Mouse (Mus musculus): Measurements from ENCODE around the gene Trappc5.

The Trappc5 gene

DNA sequence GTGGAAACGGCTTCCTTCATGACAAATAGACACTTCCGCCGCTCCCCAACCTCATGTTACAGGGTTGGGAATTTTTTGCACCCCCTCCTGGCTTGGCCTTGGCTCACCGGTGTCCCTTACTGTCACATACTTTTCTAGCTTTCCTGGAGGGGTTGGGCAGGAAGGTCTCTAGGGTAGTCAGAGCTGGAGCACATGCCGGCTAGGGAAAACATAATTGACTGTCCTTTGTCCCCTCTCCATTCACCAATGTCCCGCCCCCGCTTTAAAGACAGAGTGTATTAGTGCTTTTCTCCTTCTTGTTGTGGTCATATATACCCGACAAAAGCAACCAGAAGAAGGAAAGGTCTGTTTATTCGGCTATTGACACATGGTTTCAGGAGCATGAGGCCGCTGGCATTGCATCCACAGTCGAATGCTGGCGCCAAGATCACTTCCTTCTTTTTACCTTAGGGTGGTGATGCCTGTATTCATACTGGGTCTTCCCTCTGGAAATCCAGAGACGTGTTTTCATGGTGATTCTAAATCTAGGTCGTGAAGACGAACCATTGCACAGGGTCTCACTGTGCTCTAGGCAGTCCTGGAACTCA, 987 bp downstream of the Trappc5 start:
- no peak for ATAC-seq (ENCODE audit: low TSS enrichment)

DNA sequence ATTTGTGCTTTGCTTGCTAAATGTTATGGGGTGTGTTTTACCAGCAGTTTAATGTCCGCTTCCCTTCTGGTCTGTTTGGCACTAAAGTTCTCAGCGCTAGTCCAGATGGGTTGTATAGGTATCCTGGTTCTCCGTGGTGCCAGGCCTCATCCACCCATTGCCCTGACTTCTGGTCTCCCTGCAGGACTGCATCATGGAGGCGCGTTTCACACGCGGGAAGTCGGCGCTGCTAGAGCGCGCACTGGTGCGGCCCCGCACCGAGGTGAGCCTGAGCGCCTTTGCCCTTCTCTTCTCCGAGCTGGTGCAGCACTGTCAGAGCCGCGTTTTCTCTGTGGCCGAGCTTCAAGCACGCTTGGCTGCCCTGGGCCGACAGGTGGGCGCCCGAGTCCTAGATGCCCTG, 2.7 kb downstream of the Trappc5 start:
- ATAC-seq (ENCODE audit: low TSS enrichment), result no peak

DNA sequence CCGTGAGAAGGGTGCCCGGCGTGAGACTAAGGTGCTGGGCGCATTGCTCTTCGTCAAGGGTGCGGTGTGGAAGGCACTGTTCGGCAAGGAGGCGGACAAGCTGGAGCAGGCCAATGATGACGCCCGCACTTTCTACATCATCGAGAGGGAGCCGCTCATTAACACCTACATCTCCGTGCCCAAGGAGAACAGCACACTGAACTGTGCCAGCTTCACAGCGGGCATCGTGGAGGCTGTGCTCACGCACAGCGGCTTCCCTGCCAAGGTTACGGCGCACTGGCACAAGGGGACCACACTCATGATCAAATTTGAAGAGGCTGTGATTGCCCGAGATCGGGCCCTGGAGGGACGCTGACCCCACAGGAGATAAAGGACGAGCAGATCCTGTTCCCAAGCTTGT, 3.1 kb downstream of the Trappc5 start:
- no peak for ATAC-seq (ENCODE audit: low TSS enrichment)

DNA sequence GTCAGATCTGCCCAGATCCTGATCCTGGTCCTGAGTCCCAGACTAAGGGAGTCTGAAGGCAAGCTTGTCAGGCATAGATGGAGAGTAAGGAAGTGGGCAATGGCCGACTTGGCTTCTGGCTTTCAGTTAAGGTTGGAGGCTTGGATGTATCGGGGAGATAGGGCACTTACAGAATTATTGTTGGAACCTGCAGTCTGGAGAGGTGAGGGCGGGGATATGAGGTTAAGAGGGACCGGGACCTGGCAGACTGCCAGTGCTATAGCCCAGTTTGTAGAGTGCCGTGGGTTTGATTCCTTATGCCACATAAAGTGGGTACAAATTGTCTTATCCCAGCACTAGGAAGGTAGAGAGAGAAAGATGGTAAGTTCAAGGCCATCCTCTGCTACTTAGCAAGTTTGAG, 3.6 kb downstream of the Trappc5 start:
- no peak for ATAC-seq (ENCODE audit: low TSS enrichment)

DNA sequence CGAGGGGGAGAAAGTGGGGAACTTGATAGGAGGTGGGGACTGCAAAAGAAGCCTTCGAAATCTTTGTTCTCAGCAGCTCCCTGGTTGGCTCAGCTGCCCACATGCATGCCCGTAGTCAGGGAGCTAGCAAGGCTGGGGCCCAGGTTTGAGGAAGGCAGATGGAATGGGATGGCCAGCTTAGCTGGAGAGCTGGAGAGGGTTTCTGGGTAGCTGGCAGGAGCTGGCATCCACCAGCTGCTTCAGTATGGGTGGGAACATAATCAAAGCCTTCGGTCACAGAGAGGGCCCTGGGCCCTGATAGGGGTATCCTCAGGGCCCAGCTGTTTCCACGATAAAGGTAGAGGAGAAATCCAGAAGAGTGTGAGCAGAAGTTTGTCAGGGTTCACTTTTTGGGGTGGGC, 6.3 kb downstream of the Trappc5 start:
- ATAC-seq (ENCODE audit: low TSS enrichment), result no peak

DNA sequence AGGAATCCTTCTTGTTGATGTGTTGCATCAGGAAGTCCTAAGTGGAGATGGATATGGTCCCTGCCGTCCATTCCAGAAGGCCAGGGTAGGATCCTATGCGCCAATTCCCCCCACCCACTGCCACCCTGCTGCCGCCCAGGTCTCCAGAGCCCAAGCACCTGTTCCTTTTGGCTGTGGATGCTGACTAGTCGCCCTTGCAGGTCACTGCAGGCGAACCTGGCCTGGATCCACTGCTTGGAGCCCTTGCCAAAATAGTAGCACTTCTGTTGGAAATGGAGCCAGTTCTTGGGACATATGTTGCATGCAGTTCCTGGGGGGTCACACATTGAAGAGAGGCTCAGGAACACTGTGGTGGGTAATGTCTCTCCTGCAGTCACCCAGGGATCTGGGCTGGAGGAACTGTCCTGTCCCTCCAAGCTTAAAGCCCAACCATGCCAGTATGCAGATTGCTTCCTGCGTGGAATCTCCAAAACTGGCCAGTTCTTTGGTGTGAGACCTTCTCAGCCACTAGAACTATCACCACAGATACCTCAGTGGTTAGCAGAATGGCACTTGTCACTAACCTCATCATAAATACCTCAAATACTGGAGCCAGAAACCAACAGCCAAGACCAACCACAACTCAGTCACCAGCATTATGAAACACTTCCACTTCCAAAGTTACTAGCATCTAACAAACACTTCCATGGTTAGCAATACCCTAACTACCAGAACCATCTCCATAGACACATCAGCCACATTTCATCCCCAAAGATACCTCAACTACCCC, 7.5 kb downstream of the Trappc5 start:
- ATAC-seq (ENCODE audit: low TSS enrichment), result no peak

DNA sequence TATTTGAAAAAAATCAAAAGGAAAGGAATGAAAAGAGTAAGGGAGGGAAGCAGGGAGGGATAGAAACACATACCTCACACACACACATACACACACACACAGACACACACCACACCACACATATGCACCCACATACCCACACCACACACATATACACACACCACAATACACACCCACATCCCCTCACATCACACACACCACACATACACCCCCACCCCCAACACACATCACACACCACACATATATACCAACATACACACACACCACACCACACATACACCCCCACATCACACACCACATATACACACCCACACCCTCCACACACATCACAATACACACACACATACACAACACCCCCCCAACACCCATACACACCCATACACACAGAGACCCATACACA, 8.4 kb downstream of the Trappc5 start:
- no peak for ATAC-seq (ENCODE audit: low TSS enrichment)

DNA sequence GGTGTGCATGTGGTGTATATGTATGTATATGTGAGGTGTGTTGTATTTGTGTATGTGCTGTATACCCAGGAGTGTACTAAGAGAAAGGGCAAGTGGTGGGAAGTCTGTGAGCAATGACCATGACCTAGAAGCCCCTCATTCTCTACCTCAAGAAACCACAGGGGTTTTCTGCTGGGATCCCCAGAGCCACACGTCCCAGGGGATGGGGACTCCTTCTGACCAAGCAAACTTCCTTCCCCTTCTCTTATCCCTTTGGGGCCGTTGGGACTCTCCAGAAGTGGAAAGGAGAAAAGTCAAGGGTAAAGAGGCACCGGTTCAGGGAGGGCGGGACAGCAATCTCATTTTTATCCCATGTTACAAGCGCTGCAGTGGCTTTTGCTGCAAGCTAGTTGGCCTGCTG, 9.3 kb downstream of the Trappc5 start:
- no peak for ATAC-seq (ENCODE audit: low TSS enrichment)

DNA sequence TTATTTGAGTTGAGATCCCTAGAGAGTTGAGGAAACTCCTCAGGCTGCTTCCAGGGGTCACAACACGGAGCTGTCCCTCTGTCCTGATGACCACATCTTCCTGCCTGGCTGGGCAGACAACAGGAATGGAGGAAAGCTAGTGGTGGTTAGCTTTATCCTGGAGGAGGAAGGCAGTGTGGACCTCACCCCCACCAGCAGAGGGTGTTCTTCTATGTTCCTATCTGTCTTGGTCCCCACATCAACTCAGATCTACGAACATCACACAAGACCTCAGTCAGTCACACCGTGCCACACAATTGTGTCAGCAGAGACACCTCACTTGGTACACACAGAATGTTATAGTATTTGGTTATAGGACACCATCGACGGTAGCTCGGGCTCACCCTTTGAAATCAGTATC, 11.4 kb downstream of the Trappc5 start:
- no peak for ATAC-seq (ENCODE audit: low TSS enrichment)

DNA sequence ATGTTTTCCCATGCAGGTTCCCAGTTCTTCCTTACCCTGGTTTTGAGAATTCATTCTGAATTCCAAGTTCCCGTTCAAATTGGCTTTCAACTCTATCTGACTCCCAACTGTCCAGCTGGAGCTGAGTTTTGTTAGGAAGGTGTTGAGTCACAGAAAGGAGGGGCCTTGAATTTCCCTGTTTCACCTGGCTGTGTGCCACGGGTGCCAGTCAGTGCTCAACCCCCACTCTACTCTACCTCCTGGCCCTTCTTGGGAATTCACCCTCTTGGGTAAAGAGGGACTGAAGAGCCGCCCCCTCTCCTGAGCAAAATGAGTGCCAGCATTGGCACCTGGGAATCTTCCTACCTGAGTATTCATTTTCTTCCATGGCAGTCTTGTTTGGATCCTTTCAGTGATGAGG, 14.7 kb downstream of the Trappc5 start:
- ATAC-seq (ENCODE audit: low TSS enrichment), result no peak

DNA sequence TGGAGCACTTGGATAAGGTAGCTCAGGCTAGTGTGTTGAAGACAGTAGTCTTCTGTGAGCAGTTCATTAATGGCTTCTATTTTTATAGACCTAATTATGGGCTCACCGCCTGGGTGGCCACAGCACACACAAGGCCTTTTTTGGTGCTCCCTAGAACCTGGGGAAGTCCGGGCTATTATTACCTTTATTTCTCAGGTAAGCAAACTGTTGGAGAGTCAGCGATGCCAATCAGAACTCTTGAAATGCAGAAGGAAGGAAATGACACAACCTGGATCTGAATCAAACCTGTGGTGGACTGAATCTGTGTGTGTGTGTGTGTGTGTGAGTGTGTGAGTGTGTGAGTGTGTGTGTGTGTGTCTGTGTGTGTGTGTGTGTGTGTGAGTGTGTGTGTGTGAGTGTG, 18.0 kb downstream of the Trappc5 start, which contains the start of gene Fcer2a:
Fcer2a (minus strand) TSS at position 55 of the 400 bp plus-strand sequence.
- ATAC-seq (ENCODE audit: low TSS enrichment), result no peak

DNA sequence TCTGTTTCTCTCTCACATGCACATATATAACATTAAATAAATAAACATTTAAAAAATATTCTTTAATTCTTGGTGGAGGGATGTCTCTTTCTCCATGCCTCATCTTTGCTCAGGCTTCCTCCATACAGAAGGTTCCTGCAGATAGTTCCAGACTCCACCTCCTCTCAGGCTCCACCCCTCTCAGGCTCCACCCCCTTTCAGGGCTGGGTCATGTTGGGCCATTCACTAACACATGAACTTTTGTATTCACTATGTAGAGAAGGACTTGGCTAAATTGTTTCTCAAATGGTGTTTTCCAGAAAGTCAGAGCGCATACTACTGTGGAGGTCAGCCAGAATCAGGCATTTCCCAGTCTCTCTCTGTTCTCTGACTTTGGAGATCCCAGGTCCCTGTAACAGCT, 25.4 kb downstream of the Trappc5 start:
- ATAC-seq (ENCODE audit: low TSS enrichment), result no peak

DNA sequence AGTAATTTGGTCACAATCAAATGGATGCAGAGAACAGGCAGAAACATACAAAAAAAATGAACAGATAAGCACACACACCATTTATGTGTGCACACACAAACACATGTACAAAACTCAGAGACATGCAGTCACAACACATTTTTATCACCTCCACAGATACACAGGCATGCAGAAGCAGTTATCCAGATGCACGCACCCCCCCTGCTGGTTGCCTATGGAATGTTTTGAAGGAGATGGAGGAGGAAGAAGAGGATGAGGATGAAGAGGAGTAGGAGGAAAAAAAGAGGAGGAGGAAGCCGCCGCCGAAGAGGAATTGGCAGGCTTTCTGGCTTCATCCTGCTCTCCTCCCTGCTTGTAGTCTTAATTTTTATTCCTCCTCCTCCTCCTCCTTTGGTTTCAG, 29.6 kb downstream of the Trappc5 start:
- ATAC-seq (ENCODE audit: low TSS enrichment), result no peak; the same call in 1 of the 2 replicates

DNA sequence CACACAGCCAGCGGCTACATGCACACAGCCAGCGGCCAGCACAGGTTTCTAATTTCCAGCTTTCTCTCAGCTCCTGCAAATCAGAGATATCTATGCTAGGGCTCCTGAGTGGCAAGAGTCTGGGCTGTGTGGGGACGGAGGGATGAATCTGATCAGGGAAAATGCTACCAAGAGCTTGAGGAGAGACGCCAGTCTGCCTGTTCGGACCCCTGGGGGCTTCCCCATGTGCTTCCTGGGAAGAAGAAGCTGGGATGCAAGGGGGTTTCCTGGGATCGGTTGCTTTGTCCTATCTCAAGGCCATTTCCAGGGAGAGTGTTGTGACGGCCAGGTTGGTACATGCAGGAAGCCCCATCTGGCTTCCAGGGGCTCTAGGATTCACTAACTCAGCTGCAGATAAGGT, 31.5 kb downstream of the Trappc5 start:
- no peak for ATAC-seq (ENCODE audit: low TSS enrichment)

DNA sequence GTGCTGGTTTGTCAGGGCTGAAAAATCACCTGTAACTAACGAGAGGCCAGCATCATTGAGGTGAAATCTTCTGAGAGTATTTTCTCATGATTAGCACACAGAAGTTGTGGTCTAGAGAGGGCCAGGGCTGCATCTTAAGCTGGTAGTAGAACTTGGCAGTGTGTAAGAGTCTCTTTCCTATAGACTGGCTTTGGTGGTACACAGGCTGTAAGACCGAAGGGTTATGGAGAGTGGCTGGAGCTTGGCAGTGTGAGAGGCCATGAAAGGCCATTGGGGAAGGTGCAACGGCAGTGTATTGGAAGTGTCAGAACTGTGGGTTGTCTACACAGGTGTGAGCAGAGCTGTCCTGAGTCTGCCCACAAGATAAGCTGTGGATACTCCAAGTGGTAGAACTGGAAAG, 34.2 kb downstream of the Trappc5 start:
- no peak for ATAC-seq (ENCODE audit: low TSS enrichment)

DNA sequence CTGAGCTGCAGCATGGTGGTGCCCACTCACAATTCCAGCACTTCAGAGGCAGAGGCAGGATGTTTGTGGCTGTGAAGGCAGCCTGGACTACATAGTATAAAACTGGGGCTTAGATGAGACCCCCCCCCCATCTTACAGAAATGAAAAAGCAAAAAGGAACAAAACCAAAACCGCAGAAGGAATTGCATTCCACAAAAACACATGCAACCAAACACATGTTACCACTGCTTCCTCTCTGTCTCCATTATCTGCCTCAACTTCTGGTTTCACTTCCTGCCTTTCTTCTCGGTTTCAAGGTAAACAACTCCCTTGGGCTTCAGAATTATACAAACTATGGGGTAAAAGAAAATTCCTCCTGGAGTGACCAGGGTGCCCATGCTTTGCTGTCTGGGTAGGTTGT, 35.5 kb downstream of the Trappc5 start:
- ATAC-seq (ENCODE audit: low TSS enrichment), result no peak

DNA sequence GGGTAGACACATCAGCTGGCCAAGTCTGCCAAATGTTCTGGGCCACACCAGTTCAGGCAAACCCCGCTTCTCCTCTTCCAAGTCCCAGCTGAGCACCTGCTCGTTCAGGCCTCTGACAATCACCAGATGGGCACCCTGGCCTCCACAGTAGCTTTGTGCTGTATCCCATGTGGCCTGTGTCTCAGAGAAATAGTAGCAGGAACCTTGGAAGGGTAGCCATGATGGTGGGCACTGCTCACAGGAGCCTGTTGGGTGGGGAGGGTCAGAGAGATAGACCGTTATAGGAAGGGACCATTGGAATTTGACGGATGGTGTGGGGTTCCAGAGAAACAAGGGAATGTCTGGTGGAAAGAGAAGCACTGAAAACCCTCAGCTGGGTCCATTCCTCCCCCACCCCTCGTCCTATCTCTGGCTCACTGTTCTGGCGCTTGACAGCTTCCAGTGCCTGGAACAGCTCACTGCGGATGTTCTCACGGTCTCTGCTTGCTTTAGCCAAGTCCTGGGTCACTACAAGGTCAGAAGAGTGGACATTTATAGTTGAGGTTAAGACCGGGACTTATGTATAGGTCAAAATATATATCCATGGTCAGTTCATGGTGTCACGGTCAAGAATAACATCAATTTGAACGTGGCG, 41.3 kb downstream of the Trappc5 start:
- ATAC-seq (ENCODE audit: low TSS enrichment), result no peak

DNA sequence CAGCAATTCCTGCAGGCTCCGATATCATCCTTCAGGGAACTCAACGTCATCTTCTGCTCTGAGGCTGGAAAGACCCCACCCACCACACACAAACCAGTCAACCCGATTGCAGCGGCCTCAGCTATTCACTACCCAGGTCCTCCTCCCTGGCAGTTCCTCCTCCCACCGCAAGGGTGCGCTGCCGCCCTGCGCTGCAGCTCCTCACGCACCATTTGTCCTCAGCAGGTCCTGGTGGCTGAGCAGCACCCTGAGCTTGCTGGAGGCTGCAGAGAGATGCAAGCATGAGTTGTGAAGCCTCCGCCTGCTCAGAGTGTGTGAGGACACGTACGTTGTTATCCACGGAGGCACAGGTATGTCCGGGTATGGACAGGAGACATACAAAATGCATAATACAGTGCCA, 42.5 kb downstream of the Trappc5 start:
- ATAC-seq (ENCODE audit: low TSS enrichment), result peak; percentile 91

DNA sequence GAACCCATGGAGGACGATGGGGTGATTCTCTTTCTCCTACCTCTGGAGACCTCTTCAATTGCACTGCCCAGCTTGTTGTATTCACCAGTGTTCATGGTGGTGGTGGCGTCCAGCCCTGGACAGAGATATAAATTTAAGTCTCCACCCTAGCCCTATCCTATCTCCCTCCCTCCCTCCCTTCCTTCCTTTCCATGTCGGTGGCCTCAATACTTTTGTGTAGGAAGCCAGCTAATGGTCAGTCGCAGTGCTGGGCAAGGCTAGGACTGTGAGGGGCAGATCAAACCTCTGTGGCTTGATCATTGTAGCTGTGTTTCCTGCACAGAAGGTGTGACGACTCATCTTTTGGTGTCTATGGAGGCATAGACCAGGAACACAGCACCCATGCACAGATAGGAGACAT, 44.5 kb downstream of the Trappc5 start, which contains the start of gene Clec4g:
Clec4g (minus strand) TSS at position 101 of the 400 bp plus-strand sequence.
- no peak for ATAC-seq (ENCODE audit: low TSS enrichment)

DNA sequence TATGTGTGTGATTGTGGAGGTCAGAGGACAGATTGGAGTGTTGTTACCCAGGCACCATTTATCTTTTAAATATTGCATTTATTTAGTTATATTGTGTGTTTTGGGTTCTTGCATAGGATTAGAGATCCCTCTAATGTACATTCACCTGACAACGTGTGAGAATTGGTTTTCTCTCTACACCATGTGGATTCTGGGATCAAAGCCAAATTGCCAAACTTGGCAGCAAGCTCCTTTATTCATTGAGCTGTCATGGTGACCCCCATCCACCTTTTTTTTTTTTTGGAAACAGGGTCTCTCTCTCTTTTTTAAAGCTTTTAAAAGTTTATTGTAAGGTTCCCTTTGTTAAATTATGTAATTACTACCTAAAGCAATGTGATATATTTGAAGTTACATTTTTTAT, 44.9 kb downstream of the Trappc5 start:
- ATAC-seq (ENCODE audit: low TSS enrichment), result no peak
